Mouse (Mus musculus) skeletal muscle tissue, adult 2 months (tissue): ENCODE data around the gene Ezh1.

Experiments used
- DNase-seq: peaks from one replicate; pipeline ENCODE4 v3.0.0-alpha.2; 2012; ENCODE audit warnings: low read depth, low spot score

The Ezh1 gene

GRCm38 (mm10) chr11:101181961-101182360 lies 44.3 kb downstream of the Ezh1 start:
- DNase-seq: no peak

GRCm38 (mm10) chr11:101180846-101181740 lies 45.2 kb downstream of the Ezh1 start:
- no peak for DNase-seq

- DNase-seq: no peak
Observed at GRCm38 (mm10) chr11:101180261-101180660, 46.0 kb downstream of the Ezh1 start.

- no peak for DNase-seq
Observed at GRCm38 (mm10) chr11:101179306-101179705, 47.0 kb downstream of the Ezh1 start.

GRCm38 (mm10) chr11:101178061-101179058 lies 47.9 kb downstream of the Ezh1 start:
- DNase-seq: no peak

- no peak for DNase-seq
Observed at GRCm38 (mm10) chr11:101176933-101177773, 49.1 kb downstream of the Ezh1 start.

- DNase-seq: no peak
Observed at GRCm38 (mm10) chr11:101176117-101176691, 50.1 kb downstream of the Ezh1 start.

- DNase-seq: no peak
Observed at GRCm38 (mm10) chr11:101175636-101176116, 50.6 kb downstream of the Ezh1 start.

GRCm38 (mm10) chr11:101174851-101175628 lies 51.2 kb downstream of the Ezh1 start, which contains the start of gene Ccr10:
Gene Ccr10 (minus strand): TSS chr11:101175443.
- no peak for DNase-seq

- DNase-seq: no peak
Observed at GRCm38 (mm10) chr11:101174389-101174745, 51.9 kb downstream of the Ezh1 start.

GRCm38 (mm10) chr11:101173631-101174388 lies 52.5 kb downstream of the Ezh1 start:
- peak; percentile 74 for DNase-seq

GRCm38 (mm10) chr11:101173112-101173511 lies 53.2 kb downstream of the Ezh1 start:
- no peak for DNase-seq

GRCm38 (mm10) chr11:101172434-101172815 lies 53.8 kb downstream of the Ezh1 start:
- DNase-seq: no peak

- DNase-seq: no peak
Observed at GRCm38 (mm10) chr11:101171721-101172433, 54.4 kb downstream of the Ezh1 start.

- peak; percentile 99 for DNase-seq
Observed at GRCm38 (mm10) chr11:101170811-101171610, 55.3 kb downstream of the Ezh1 start, which contains the start of gene Plekhh3. Gene Plekhh3 (minus strand): TSS chr11:101171351.

- DNase-seq: peak; percentile 84
Observed at GRCm38 (mm10) chr11:101170354-101170810, 55.9 kb downstream of the Ezh1 start, which contains the start of gene Cntnap1. Gene Cntnap1 (plus strand): TSS chr11:101170523.
